Mouse (Mus musculus): ENCODE measurements at regions not wholly inside any gene's neighbourhood (a gene's known extent, or its start where the extent isn't known, plus 50 kb on each side); places are given as distances from the start of the nearest gene placed in this dataset.

DNA sequence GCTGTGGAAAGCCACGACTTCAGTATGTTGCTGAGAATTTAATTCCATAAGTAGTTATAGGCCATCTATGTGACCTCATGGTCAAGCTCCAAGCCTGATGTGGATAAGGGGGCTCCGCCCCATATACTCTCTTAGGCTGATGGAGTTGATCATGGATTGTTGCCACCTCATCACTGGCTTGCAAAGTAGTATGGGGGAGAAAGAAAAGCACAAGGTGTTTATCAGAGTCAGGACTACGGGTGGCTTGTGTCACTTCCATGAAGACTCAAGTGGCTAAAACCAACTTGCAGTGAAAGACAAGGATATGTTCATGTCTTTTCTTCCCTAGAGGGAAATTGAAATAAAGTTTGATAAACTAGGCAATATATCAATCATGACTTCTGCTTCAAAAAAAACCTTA, 102.9 kb upstream of the Fut8 start:
- DNase-seq: no peak

DNA sequence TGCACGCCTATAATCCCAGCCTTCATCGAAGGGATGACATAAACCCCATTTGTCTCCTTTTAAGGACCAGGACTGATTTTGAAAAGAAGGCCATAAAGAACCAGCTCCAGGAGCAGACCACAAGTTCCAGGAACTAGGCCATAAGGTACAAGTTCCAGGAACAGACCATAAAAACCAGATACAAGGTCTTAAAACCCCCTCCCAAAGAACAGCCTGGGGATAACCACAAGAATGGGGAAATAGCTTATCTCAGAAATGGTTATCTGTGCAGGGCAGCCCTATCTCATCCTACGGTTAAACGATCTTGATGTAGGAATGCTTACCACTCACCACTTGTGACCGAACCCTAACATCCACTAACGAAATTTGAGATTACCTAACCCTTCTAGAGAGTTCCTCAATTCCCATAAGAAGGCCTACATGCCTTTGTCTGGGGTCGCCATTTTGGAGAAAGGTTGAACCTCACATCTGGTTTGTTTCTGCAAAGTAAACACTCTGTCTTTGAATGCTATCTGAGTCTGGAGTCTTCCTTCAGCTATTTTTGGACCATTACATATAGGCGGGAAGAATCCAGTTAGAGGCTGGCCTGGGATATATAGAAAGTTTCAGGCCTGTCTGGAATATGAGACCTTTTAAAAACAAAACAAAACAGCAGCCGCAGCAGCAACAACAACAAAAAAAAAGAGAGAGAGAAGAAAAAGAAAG, 103.5 kb upstream of the Fut8 start:
- no peak for DNase-seq

DNA sequence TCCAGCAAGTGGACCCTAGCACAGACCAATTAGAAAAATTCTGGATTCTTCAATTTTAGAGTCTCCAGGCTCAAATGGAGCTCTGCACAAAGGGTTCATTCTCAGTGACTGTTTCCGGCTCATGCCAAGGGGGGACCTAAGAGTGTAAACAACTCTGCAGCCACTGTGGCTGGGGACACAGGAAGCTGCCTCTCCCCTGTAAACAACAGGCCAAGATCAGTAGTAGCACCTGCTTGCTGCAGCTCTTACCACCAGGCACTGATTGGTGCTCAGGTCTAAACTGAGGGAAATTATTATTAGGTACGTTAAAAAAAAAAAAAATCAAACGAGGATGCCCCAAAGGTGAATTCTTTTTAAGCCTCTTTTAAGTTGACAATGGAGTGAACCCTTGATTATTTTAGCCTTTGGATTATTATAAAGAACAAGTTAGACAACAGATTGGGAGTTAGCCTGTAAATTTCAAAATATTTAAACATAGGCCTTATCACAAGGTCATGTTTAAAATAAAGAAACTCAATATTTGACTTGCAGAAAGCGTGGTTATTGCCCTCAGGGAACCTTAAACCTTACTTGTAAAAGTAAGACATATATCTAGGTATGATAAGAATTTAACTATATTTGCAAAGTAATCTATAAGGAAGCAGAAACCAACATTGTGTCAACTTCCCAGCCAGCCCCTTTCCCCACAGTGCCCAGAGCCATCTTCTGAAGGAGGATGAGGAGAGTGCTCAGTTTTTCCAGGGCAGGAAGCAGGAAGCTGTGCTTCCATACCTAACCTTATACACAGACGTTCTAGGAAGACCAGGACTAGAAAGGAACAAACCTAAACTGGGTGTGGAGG, 104.2 kb upstream of the Fut8 start:
- DNase-seq: no peak

DNA sequence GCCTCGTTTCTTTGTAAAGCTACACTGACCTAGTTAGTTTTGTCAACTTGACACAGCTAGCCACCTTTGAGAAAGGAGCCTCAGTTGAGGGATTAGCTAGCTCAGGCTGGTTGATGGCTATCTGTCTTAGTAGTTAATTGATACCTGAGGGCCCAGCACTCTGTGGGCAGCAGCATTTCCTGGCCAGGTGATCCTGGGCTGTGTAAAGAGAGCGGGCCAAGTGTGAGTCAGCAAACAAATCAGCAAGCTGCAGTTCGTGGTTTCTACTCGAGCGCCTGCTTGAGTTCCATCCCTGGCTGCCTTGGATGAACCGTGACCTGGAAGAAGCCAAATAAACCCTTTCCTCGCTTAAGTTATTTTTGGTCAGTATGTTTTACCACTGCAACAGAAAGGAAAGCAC, 106.6 kb upstream of the Fut8 start:
- DNase-seq: no peak

DNA sequence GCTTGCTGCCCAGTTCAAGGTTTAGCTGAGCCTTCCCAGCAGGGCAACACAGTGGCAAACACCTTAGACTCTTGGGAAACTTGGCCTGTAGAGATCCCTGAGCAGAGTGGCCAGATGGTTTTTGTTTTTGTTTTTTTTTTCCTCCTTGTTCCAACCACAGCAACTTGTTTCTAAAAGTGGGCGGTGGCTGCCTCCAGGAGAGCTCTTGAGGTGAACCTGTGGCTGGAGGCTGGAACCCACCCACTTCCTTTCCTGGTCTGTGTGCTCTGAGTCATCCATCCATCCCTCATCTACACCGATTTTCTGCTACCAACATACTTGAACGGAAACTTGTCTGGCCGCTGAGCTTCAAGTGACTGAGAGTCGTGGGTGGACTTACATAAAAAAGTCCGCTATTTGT, 107.4 kb upstream of the Fut8 start:
- no peak for DNase-seq

DNA sequence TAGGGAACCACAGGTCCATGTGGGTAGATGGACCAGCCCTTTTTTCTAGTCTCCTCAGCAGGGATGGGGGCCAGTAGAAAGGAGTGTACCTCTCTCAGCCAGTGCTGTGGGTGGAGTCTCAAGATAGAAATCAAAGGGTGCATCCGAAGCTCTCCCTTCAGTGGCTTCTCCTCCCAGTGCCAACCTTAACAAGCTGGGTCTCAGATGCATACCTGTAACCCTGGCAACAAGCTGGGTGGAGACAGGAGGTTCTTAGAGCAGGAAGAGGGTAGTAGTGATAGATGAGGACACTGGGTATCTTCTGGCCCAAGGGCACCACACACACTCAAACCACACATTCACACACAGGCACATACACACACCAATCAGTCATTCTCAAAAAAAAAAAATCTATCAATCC, 113.7 kb upstream of the Fut8 start:
- no peak for DNase-seq

DNA sequence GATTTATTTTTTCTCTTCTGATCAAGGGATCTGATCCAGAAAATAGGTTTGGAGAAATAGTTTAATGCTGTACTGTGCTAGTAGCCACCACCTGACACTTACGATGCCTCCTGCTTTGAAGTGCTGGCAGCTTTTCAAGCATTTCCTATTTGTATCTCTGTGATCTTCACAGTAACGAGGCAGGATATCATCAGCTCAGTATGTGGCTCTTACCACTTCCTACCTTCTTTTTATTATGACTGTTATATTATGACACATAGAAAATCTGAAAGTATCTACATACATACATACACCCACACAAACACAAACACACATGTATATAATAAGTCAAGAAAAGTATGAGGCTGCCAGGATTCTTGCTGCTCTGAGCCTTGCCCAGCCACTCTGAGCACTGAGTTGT, 124.4 kb upstream of the Fut8 start:
- DNase-seq: no peak

DNA sequence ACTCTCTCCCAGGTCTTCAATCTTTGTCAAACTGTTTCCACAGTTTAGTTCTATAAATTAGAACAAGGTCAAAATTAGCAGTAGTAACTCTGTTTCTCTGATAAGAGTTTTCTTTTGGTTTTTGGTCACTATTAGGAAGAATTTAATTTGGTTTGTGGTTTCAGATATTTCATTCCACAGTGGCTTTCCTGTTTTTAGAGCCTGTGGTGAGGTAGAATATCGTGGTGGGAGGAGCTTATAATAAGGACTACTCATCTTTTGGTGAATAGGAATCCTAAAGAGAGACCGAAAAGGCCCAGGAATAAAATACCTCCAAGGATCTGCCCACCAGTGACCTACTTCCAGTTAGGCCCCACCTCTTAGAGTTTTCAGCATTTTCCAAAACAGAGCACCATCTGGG, 125.8 kb upstream of the Fut8 start:
- no peak for DNase-seq

DNA sequence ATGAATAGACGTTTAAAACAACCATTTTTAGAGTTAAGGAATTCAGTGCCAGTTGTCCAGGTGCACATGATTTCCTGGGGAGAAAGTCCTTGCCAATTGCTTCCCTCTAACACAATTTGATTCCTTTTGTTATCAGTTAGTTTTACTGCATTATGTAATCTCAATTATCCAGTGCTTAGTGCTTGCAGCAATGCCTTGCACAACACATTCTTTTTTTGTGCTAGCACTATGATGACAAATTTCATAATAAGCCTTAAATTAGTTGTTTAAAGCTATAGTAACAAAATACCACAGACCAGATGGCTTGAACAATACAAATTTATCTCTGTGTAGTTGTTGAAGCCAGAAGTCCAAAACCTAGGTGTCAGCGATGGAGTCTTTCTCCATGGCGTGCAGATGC, 130.7 kb upstream of the Fut8 start:
- DNase-seq: no peak

DNA sequence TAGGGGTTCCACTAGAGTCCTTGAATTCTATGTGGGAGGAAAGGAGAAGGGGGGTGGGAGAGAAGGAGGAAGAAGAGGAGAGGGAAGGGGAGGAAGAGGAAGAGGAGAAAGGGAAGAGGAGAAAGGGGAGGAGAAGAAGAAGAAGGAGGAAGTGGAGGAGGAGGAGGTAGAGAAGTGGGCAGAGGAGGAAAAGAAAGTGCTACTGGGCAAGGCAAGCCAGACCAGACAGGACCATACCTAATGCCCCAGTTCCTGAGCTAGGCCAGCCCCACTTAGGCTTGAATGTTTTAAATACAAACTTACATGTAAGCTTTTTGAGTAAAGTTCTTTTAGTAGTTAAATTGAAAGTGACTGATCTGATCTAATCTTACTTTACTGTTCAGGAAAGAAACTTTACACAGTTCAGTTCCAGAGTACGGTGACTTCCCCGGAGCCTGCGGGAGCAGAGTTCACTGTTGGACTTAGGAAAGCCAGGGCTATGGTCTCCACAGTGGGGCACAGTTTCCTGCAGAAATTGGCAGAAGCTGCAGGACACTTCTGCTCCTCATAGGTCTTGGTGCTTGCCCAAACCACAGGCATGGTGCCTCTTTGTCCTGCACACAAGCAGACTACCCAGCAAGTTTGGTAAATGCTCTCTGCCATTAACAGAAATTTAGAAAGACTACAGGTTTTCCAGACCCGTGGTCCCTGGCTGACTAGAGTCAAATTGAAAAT, 131.9 kb upstream of the Fut8 start:
- no peak for DNase-seq

DNA sequence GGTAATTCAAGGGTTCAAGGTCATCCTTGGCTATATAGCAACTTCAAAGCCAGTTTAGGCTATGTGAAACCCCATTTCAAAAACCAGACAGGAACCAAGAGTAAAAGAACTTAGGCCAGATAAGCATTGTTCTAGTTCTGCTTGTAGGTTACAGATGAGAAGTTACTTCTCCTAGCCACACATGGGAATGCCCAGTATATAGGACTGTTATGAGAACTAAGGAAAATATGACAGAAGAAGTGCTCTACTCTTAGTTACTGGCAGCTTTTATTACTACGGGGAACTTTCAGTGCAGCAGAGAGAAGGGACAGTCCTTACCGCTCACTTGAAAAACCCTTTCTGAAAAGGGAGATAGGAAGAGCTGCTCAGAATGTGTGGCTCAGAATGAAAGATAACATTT, 137.4 kb upstream of the Fut8 start:
- DNase-seq: no peak

DNA sequence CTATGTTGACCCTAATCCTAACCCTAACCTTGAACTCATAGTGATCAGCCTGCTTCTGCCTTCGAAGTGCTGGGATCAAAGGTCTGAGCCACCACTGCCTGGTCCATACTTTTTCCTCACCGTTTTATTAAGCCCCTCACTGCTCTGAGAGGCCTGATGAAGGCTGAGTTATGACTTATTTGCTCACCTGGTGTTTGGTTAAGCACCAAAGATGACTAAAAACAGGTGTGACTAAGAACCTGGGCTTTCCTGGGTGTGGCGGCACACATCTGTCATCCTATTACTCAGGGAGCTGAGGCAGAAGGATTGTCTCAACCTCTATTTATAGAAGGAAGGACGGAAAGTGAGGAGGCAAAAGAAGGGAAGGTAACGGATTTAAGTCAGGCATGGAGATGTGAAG, 137.5 kb upstream of the Max start:
- DNase-seq: no peak

DNA sequence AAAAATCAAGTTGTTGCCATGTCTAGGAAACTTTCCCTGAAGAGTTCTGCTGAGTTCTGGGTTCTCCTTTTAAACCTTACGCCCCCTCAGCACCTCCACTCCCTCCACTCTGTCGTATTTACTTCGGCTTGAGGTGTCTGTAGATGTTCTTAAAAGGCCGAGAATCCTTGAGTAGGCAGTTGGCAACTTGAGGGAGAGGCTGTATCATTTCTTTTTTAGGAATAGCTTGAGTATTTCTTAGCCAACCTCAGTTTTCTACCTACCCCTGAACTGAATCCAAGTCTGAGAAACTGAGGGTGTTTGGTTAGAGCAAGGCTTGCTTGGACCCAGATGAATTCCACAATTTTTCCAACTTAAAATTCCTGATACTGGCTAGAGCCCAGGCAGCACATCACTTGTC, 136.8 kb upstream of the Max start:
- DNase-seq: no peak

DNA sequence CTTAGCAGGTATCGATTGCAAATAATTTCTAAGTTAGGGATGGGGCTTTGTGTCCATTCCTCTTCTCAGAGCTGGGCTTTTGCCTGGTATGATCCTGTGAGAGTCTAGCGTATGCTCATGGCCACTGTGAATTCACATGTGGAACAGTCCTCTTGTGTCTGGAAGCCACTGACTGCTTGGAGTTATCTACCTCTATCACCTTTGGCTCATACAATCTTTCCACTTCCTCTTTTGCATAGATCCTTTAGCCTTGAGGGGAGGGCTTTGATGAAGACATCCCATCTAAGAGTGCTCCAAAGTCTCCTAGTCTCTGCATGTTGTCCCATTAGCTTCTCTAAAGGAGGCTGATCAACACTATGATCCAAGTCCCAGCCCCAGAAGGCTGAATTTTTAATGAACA, 135.8 kb upstream of the Max start:
- DNase-seq: no peak

DNA sequence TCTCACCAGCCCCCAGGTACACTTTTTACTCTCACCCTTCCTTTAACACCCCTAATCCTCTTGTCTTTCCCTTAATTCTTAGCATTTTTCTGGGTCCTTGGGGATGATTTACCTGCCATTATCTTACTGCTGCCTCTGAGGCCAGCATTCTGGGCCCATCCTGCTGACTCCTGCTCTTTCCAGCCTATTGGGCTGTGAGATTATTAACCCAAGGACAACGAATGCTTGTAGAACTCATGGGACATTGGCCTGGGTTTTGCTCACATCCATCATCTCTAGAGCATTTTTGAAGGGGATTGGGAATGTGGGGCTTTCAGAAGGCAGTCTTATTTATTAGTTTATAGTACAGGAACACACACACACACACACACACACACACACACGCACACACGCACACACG, 134.5 kb upstream of the Max start:
- DNase-seq: no peak

DNA sequence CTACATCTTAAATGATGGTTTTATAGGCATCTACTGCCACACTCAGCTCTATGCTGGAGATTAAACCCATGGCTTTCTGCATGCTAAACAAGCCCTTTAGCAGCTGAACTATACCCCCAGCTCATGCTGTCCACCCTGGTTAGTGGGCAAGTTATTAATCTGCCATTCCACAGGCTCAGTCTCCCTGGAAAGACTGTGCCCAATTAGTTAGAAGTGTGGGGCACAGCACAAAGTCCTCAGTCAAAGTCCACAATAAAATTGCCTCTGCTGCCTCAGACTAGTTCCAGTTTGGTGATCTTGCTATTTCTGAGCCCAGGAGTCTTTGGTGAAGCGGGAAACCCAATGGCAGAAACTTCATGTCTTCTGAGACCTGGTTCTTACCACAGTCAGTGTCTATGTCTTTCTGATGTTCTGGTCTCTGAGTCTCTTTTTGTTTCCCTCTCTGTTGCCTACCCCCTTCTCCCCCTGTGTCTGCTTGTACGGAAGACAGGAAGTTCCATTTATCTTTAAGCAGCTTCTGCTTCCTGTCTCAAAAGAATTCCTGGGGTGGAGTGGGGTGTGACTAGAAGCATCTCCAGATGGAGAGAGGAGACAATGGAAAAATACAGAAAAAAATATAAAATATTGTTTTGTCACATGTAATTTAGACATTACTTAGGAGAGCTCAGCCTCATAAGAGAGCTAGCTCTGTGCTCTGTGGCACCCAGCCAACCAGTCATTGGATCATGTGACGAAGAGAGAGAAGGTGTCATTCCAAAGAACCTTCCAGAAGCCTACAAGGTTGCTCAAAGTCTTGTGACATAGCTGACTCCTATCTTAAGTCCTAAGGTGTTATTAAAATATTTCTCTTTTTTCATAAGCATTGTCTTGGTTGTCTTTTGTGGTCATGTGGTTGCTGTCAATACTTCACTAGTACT, 133.3 kb upstream of the Max start:
- no peak for DNase-seq

DNA sequence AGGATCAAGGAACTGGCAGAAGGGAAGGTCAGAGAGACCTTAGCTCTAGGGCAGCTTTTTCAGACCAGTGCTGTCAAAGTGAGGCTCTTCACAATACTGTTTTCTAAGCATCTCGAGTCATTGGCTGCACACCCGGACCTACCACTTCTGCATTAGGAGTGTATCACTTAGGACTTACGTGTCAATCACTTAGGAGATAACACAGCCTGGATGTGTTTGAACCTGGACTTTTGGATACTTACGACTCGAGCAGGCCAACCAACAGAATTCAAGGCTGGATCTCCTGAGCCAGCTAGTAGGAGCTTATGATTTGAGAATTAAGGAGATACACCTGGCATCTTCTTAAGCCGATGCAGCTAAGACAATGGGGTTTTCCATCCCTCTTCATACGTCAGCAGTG, 132.2 kb upstream of the Max start:
- DNase-seq: no peak

DNA sequence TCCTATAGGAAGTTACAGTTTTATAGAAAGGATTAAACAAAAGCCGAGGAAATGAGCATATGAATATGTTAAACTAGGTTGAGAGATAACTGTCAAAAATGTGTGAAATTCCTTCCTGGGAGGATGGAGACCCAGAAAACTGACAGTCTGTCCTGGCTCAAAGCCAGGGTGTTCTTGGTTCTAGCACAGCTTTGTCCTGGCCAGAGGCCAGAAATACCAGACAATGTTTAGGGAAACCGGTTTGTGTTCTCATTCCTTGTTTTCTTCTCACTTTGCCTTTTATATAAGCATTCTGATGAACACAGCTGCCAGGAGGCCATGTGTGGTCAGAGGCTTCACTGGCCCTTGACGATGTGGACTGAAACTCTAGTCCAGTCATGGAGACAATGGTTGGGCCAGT, 130.7 kb upstream of the Max start:
- no peak for DNase-seq

DNA sequence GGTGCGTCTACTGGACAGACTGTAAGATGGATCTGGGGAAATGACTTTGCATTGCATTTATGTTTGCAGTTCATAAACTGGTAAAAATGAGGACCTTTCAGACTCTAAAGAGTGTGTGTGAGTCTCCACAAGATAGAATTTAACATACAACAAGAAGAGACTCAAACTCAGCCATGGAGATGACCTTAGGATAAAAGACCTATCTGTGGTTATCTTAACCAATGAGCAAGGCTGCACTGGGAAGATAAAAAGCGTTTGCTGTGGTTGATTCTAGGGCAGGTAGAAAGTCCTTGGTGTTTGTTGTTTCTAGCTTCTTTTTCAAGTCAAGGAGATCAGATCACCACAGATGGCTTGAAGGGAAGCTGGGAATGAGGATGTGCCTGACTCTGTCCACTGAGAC, 130.1 kb upstream of the Max start:
- no peak for DNase-seq

DNA sequence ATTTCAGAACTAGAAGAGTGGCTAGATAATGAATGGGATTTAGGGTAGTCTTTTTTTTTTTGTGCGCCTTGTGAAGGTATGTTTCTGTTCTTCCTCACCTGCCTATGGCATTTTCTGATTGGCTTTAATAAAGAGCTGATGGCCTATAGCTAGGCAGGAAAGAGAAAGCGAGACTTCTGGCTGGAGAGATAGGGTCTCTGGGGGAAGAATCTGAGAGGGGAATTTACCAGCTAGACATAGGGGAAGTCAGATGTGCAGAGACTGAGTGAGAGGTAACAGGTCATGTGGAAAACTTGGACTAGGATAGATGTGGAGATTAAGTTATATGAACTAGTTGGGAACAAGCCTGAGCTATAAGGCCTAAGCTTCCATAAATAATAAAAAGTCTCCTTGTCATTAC, 129.7 kb upstream of the Max start:
- no peak for DNase-seq

DNA sequence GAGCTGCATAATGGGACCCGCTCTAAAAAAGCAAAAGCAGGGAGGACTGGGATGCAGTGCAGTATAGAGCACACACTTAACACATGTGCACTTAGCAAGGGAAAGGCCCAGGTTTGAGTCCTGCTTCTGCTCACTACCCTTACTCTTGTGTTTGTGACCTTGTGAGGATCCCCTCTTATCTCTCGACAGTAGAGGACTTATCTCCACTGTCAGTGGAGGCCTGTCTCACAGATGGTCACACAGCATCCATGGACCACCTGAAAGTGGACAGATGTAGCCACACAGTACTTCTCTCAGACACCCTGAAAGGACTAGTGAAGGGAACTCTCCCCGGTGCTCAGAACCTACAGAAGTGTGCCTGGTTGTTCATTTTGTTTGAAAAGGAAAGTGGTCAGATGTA, 128.5 kb upstream of the Max start:
- no peak for DNase-seq

DNA sequence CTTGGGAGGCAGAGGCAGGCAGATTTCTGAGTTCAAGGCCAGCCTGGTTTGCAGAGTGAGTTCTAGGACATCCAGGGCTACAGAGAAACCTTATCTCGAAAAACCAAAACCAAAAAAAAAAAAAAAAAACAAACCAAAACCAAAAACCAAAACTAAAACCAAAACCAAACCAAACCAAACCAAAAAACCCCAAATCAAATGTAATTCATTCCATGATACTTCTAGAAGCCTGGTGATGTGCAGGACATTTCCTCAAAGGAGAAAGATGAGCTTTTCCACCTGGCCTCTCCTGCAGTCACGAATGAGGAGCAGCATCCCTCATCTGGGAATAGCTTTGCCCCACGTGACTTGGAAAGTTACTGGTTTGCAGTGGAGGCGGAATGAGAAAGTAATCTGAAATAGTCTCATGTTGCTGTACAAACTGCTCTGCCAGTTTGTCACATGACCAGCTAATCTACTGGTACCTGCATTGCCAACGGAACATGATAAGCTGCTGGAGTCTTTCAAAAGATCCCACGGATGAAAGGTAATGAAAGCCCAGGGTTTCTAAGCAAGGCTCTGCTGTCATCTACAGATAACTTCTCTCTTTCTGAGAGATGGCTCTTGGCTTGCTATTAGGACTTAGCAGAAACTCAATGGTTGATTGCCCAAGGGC, 127.8 kb upstream of the Max start:
- DNase-seq: no peak

DNA sequence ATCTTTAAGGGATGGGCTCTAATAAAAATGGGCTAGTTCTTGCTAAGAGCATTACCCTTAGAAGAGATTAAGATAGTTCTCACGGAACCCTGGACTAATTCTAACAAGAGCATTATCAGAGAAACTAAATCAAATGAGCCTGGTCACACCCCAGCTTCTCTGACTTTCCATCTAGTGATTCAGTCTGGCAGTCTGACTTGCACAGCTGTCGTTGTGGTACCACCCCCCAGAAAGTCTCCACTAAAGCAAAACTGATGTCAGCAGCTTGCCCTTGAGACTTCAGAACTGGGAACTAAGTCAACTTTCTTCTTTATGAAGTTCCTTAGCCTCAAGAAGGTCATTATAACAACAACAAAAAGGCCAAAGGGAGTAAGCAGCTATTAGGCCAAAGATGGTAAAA, 126.5 kb upstream of the Max start:
- DNase-seq: no peak
